Mouse (Mus musculus) limb, embryonic 11.5 days (tissue): ENCODE measurements around the gene Dctn5. TPM values are rescaled to one million over a fixed set of nuclear protein-coding genes. Genes with fewer than 3 reads are reported as not detected.
A peak's percentile ranks its signal among the peaks of the same experiment; 100 is the strongest.
"Not testable (repeated sequence)": the region's sequence is repeated elsewhere in the genome, so short reads cannot be mapped to it uniquely, and the experiment has no call there.

ENCODE experiments used
- ATAC-seq: fragments of 200-750 bp; cut with Nextera tagmentation; 2 replicates; pipeline ENCODE4 v1.8.0; 2017; ENCODE audit warnings: low read depth; ENCODE audit not compliant: insufficient number of reproducible peaks, low FRiP score, low TSS enrichment
- DNase-seq: peaks from one replicate; pipeline ENCODE4 v3.0.0-alpha.2; 2015; ENCODE audit warnings: low spot score
- H3K27ac ChIP-seq: fragments of 300-500 bp; sonication (generic); replicated peaks from 2 replicates; pipeline ENCODE4 v1.5.1; 2014; ENCODE audit warnings: low read depth, mild to moderate bottlenecking, low read length
- H3K27me3 ChIP-seq: fragments of 300-500 bp; sonication (generic); 2 replicates; pipeline ENCODE4 v1.6.1; 2014; ENCODE audit warnings: mild to moderate bottlenecking, low read length, mixed read lengths; ENCODE audit not compliant: control insufficient read depth, insufficient read depth
- H3K36me3 ChIP-seq: fragments of 300-500 bp; sonication (generic); 2 replicates; pipeline ENCODE4 v1.6.1; 2014; ENCODE audit warnings: mild to moderate bottlenecking, low read length, moderate library complexity, mixed read lengths; ENCODE audit not compliant: control insufficient read depth, insufficient read depth
- H3K4me1 ChIP-seq: fragments of 300-500 bp; sonication (generic); 2 replicates; pipeline ENCODE4 v1.6.1; 2014; ENCODE audit warnings: low read length, mixed read lengths; ENCODE audit not compliant: control insufficient read depth, insufficient read depth
- H3K4me2 ChIP-seq: fragments of 300-500 bp; sonication (generic); 2 replicates; pipeline ENCODE4 v1.6.1; 2014; ENCODE audit warnings: low read depth, mild to moderate bottlenecking, moderate library complexity; ENCODE audit not compliant: severe bottlenecking
- H3K4me3 ChIP-seq: fragments of 300-500 bp; sonication (generic); 2 replicates; pipeline ENCODE4 v1.5.1; 2014; ENCODE audit warnings: low read depth, low read length
- H3K9ac ChIP-seq: fragments of 300-500 bp; sonication (generic); 2 replicates; pipeline ENCODE4 v1.6.1; 2014; ENCODE audit warnings: mild to moderate bottlenecking, low read length
- H3K9me3 ChIP-seq: fragments of 300-500 bp; sonication (generic); 2 replicates; pipeline ENCODE4 v1.6.1; 2016; ENCODE audit warnings: low read length; ENCODE audit not compliant: control insufficient read depth
- WGBS: fragments of 180-500 bp; shearing (Covaris S2); extraction: QIAGEN DNeasy Blood & Tissue Kit; methylation state at CpG from one replicate; pipeline ENCODE4 v1.1.7; 2014; 5-methylcytosine and 5-hydroxymethylcytosine counted together
- polyA plus RNA-seq: library from polyadenylated mRNA; unstranded; fragments of >200 nt; fragmentation: Nextera tagmentation; extraction: Ambion mirVana; gene quantifications from 2 replicates; pipeline ENCODE4 v1.2.1, GENCODE M21; 2014

Gene Dctn5
- 118 and 122 TPM in 2 replicates for polyA plus RNA-seq

GRCm38 (mm10) chr7:122132497-122133337, at the start of gene Dctn5, which contains the start of gene Palb2:
Gene Dctn5, plus strand, starts transcription at chr7:122133041.
Gene Palb2, minus strand, starts transcription at chr7:122132985.
- WGBS, result under 1% methylated on average over 54 of the region's 54 CpGs
- no peak within 1 kb of the TSS for H3K27ac ChIP-seq
- ATAC-seq, result peak; percentile 93

GRCm38 (mm10) chr7:122087195-122087982, 45.5 kb upstream of the Dctn5 start:
- no peak overlapping the region for H3K9ac ChIP-seq
- H3K27me3 ChIP-seq, result no peaks in the 10 kb centered on the region
- peaks cover 16% of the 10 kb centered on the region for H3K36me3 ChIP-seq
- 92% methylated on average over 11 of the region's 11 CpGs for WGBS
- DNase-seq, result no peak
- H3K4me3 ChIP-seq, result no peak overlapping the region
- no peaks in the 10 kb centered on the region for H3K9me3 ChIP-seq
- H3K4me2 ChIP-seq, result no peak overlapping the region
- H3K4me1 ChIP-seq, result no peaks in the 10 kb centered on the region
- no peak for ATAC-seq
- H3K27ac ChIP-seq, result no peak overlapping the region

More at GRCm38 (mm10) chr7:122132497-122133337, at the start of gene Dctn5, which contains the start of gene Palb2:
- H3K9me3 ChIP-seq, result no peaks in the 10 kb centered on the region
- H3K4me1 ChIP-seq, result no peaks in the 10 kb centered on the region
- peak within 1 kb of the TSS; percentile 57 for H3K4me2 ChIP-seq
- peaks cover 7% of the 10 kb centered on the region; the same call in 1 of the 2 replicates for H3K36me3 ChIP-seq
- peak; percentile 98 for DNase-seq
- no peaks in the 10 kb centered on the region for H3K27me3 ChIP-seq
- H3K9ac ChIP-seq, result peak within 1 kb of the TSS; percentile 89
- peak within 1 kb of the TSS; percentile 81 for H3K4me3 ChIP-seq

GRCm38 (mm10) chr7:122094564-122095330, 38.1 kb upstream of the Dctn5 start:
- Histone ChIP-seq H3K4me1 (no peaks in the 10 kb centered on the region), H3K4me3 (no peak overlapping the region), H3K36me3 (peaks cover 26% of the 10 kb centered on the region), H3K9ac (no peak overlapping the region), H3K4me2 (no peak overlapping the region), H3K9me3 (no peaks in the 10 kb centered on the region), H3K27ac (no peak overlapping the region), H3K27me3 (no peaks in the 10 kb centered on the region)
- no peak for ATAC-seq
- DNase-seq, result no peak
- 96% methylated on average over 2 of the region's 2 CpGs for whole genome bisulfite sequencing

DNA sequence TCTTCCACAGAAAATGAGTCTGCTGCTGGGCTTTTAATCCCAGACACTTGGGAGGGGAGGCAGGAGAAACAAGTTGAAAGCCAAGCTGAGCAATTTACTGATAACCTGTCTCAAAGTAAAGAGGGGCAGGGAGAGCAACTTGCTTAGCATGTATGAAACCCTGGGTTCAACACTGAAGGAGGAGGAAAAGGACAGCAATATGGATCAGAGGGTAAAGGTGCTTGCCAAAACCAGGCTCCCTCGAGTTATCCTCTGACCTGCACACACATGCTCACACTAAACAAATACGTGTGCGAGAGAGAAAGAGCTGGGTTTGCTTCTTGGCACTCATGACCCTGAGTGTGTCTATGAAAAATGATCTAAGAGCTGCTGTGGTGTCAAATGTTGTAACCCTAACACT, 34.8 kb upstream of the Dctn5 start:
- DNase-seq, result no peak
- H3K9me3 ChIP-seq, result no peaks in the 10 kb centered on the region
- 96% methylated on average over 3 of the region's 3 CpGs for WGBS
- H3K4me2 ChIP-seq, result no peak overlapping the region
- ATAC-seq, result no peak
- peaks cover 15% of the 10 kb centered on the region for H3K36me3 ChIP-seq
- no peak overlapping the region for H3K27ac ChIP-seq
- H3K4me1 ChIP-seq, result peaks cover 4% of the 10 kb centered on the region
- no peak overlapping the region for H3K4me3 ChIP-seq
- H3K27me3 ChIP-seq, result no peaks in the 10 kb centered on the region
- H3K9ac ChIP-seq, result no peak overlapping the region

DNA sequence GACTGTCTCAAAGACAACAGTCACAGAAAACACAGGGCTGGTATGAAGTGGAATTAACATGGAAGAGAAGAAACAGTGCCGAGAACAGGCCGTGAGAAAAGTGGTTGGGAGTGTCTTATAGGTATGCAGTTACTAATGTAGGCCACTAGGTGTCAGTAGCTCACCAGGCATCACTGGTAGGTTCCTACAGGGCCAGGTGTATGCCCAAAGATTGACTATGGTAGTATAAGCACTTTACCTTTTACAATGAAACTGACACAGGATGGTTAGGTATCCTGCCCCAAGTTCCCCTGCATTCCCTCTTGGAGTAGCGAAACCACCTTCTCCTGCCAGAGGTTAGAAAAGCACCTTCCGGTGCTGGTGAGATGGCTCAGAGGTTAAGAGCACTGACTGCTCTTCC, 33.6 kb upstream of the Dctn5 start:
- H3K36me3 ChIP-seq, result peaks cover 15% of the 10 kb centered on the region
- H3K9ac ChIP-seq, result no peak overlapping the region

GRCm38 (mm10) chr7:122101014-122101746, 31.7 kb upstream of the Dctn5 start:
- H3K27me3 ChIP-seq, H3K27ac ChIP-seq, H3K9me3 ChIP-seq, H3K4me1 ChIP-seq, H3K36me3 ChIP-seq: not testable (repeated sequence)
- Histone ChIP-seq H3K4me3 (peak overlapping the region; percentile 74), H3K9ac (peak overlapping the region; percentile 81), H3K4me2 (peak overlapping the region; percentile 74)
- 7% methylated on average over 25 of the region's 28 CpGs for WGBS
- ATAC-seq (peak; percentile 73), DNase-seq (peak; percentile 66)

More for the DNA sequence above, 33.6 kb upstream of the Dctn5 start:
- ATAC-seq (no peak), DNase-seq (peak; percentile 48)
- Histone ChIP-seq H3K4me2 (no peak overlapping the region), H3K4me3 (no peak overlapping the region), H3K4me1 (peaks cover 4% of the 10 kb centered on the region), H3K27ac (no peak overlapping the region), H3K9me3 (no peaks in the 10 kb centered on the region), H3K27me3 (no peaks in the 10 kb centered on the region)
- 78% methylated on average over 4 of the region's 4 CpGs for WGBS

GRCm38 (mm10) chr7:122101747-122102244, 31.0 kb upstream of the Dctn5 start, which contains the start of gene Ndufab1:
Gene Ndufab1, minus strand, starts transcription at chr7:122101886.
- H3K9me3 ChIP-seq, result no peaks in the 10 kb centered on the region
- H3K4me2 ChIP-seq, result peak within 1 kb of the TSS; percentile 74
- whole genome bisulfite sequencing, result under 1% methylated on average over 28 of the region's 43 CpGs
- H3K4me3 ChIP-seq, result peak within 1 kb of the TSS; percentile 74
- peaks cover 4% of the 10 kb centered on the region for H3K4me1 ChIP-seq
- H3K27ac ChIP-seq, result no peak within 1 kb of the TSS
- peak; percentile 98 for ATAC-seq
- peak within 1 kb of the TSS; percentile 81 for H3K9ac ChIP-seq
- H3K27me3 ChIP-seq, result no peaks in the 10 kb centered on the region
- DNase-seq, result peak; percentile 87
- H3K36me3 ChIP-seq, result peaks cover 4% of the 10 kb centered on the region
